Mouse (Mus musculus) heart, embryonic 16.5 days (tissue): Measurements from ENCODE around the gene Dad1. TPM values are rescaled to one million over a fixed set of nuclear protein-coding genes. Genes with fewer than 3 reads are reported as not detected.

Source experiments
- ATAC-seq: fragments of 200-750 bp; cut with Nextera tagmentation; replicated peaks from 2 replicates; pipeline ENCODE4 v1.8.0; 2017; ENCODE audit warnings: moderate number of reproducible peaks; ENCODE audit not compliant: insufficient read depth, low FRiP score; ENCODE audit errors: extremely low read depth
- H3K27ac ChIP-seq: fragments of 300-500 bp; sonication (generic); 2 replicates; pipeline ENCODE4 v1.5.1; 2014; ENCODE audit warnings: mild to moderate bottlenecking, low read length, control low read depth, moderate library complexity
- H3K27me3 ChIP-seq: fragments of 300-500 bp; sonication (generic); 2 replicates; pipeline ENCODE4 v1.6.1; 2014; ENCODE audit warnings: low read length, mixed read lengths; ENCODE audit not compliant: control insufficient read depth, insufficient read depth
- H3K36me3 ChIP-seq: fragments of 300-500 bp; sonication (generic); 2 replicates; pipeline ENCODE4 v1.6.1; 2014; ENCODE audit not compliant: control insufficient read depth, insufficient read depth
- H3K4me1 ChIP-seq: fragments of 300-500 bp; sonication (generic); 2 replicates; pipeline ENCODE4 v1.6.1; 2014; ENCODE audit warnings: low read length, mixed read lengths; ENCODE audit not compliant: control insufficient read depth, insufficient read depth
- H3K4me2 ChIP-seq: fragments of 300-500 bp; sonication (generic); 2 replicates; pipeline ENCODE4 v1.6.1; 2014; ENCODE audit warnings: low read depth, mild to moderate bottlenecking, control low read depth, low read length
- H3K4me3 ChIP-seq: fragments of 300-500 bp; sonication (generic); 2 replicates; pipeline ENCODE4 v1.5.1; 2014; ENCODE audit warnings: mild to moderate bottlenecking, control low read depth, low read length
- H3K9ac ChIP-seq: fragments of 300-500 bp; sonication (generic); 2 replicates; pipeline ENCODE4 v1.6.1; 2014; ENCODE audit warnings: low read length, control low read depth
- H3K9me3 ChIP-seq: fragments of 300-500 bp; sonication (generic); replicated peaks from 2 replicates; pipeline ENCODE4 v1.6.1; 2016; ENCODE audit warnings: low read length; ENCODE audit not compliant: control insufficient read depth
- WGBS: fragments of 180-500 bp; shearing (Covaris S2); extraction: QIAGEN DNeasy Blood & Tissue Kit; methylation state at CpG from one replicate; pipeline ENCODE4 v1.1.7; 2014; 5-methylcytosine and 5-hydroxymethylcytosine counted together
- polyA plus RNA-seq: library from polyadenylated mRNA; unstranded; fragments of >200 nt; fragmentation: Nextera tagmentation; extraction: Ambion mirVana; gene quantifications from 2 replicates; pipeline ENCODE4 v1.2.1, GENCODE M21; 2015

The Dad1 gene
- polyA plus RNA-seq, 1 experiment from 2014 or later: 349 TPM

GRCm38 (mm10) chr14:54259003-54259721, 5.3 kb upstream of the Dad1 start:
- Histone ChIP-seq H3K27me3 (no peaks in the 10 kb centered on the region), H3K9ac (peak overlapping the region; percentile 87), H3K4me3 (peak overlapping the region; percentile 82), H3K36me3 (peaks cover 16% of the 10 kb centered on the region), H3K4me2 (peak overlapping the region; percentile 65), H3K27ac (peak overlapping the region; percentile 86), H3K4me1 (peaks cover 28% of the 10 kb centered on the region), H3K9me3 (no peaks in the 10 kb centered on the region)
- under 1% methylated on average over 35 of the region's 35 CpGs for WGBS
- peak; percentile 94 for ATAC-seq

GRCm38 (mm10) chr14:54258131-54258670, 4.3 kb upstream of the Dad1 start:
- Histone ChIP-seq H3K4me3 (no peak overlapping the region), H3K9ac (no peak overlapping the region), H3K4me1 (peaks cover 26% of the 10 kb centered on the region), H3K27ac (no peak overlapping the region), H3K36me3 (peaks cover 9% of the 10 kb centered on the region), H3K27me3 (no peaks in the 10 kb centered on the region), H3K9me3 (no peaks in the 10 kb centered on the region), H3K4me2 (no peak overlapping the region; the same call in 1 of the 2 replicates)
- no peak for ATAC-seq
- WGBS: 59% methylated on average over 7 of the region's 7 CpGs

- no peaks in the 10 kb centered on the region for H3K27me3 ChIP-seq
- peak overlapping the region; percentile 95; the same call in 1 of the 2 replicates for H3K27ac ChIP-seq
- H3K9me3 ChIP-seq: no peaks in the 10 kb centered on the region
- H3K36me3 ChIP-seq: no peaks in the 10 kb centered on the region
- peak overlapping the region; percentile 76 for H3K4me2 ChIP-seq
- H3K4me3 ChIP-seq: peak overlapping the region; percentile 72
- WGBS: 40% methylated on average over 12 of the region's 12 CpGs
- peaks cover 32% of the 10 kb centered on the region for H3K4me1 ChIP-seq
- peak overlapping the region; percentile 82 for H3K9ac ChIP-seq
- no peak for ATAC-seq
These were observed 832 bp upstream of the Dad1 start for GRCm38 (mm10) chr14:54254670-54255202.

GRCm38 (mm10) chr14:54250122-54250521, 3.8 kb downstream of the Dad1 start:
- no peak overlapping the region for H3K4me2 ChIP-seq
- no peaks in the 10 kb centered on the region for H3K27me3 ChIP-seq
- no peak overlapping the region for H3K9ac ChIP-seq
- H3K36me3 ChIP-seq: peaks cover 4% of the 10 kb centered on the region; the same call in 1 of the 2 replicates
- peaks cover 32% of the 10 kb centered on the region for H3K4me1 ChIP-seq
- no peak overlapping the region for H3K4me3 ChIP-seq
- no peak overlapping the region for H3K27ac ChIP-seq
- ATAC-seq: no peak
- WGBS: 48% methylated on average over 4 of the region's 4 CpGs
- H3K9me3 ChIP-seq: no peaks in the 10 kb centered on the region

- H3K4me3 ChIP-seq: no peak overlapping the region
- H3K36me3 ChIP-seq: peaks cover 4% of the 10 kb centered on the region; the same call in 1 of the 2 replicates
- no peak for ATAC-seq
- peaks cover 24% of the 10 kb centered on the region for H3K4me1 ChIP-seq
- H3K27me3 ChIP-seq: no peaks in the 10 kb centered on the region
- no peak overlapping the region for H3K4me2 ChIP-seq
- H3K9me3 ChIP-seq: no peaks in the 10 kb centered on the region
- H3K9ac ChIP-seq: no peak overlapping the region
- H3K27ac ChIP-seq: no peak overlapping the region
- 58% methylated on average over 9 of the region's 9 CpGs for WGBS
These were observed 4.6 kb downstream of the Dad1 start for GRCm38 (mm10) chr14:54249326-54249725.

- H3K4me2 ChIP-seq: no peak overlapping the region
- ATAC-seq: no peak
- 85% methylated on average over 3 of the region's 3 CpGs for WGBS
- H3K9me3 ChIP-seq: 0 out of 2 replicates have a peak, but pooled peaks cover 4% of the 10 kb centered on the region
- peaks cover 13% of the 10 kb centered on the region for H3K4me1 ChIP-seq
- H3K4me3 ChIP-seq: no peak overlapping the region
- no peak overlapping the region for H3K27ac ChIP-seq
- no peaks in the 10 kb centered on the region for H3K27me3 ChIP-seq
- peaks cover 19% of the 10 kb centered on the region for H3K36me3 ChIP-seq
- no peak overlapping the region for H3K9ac ChIP-seq
These were observed 7.7 kb downstream of the Dad1 start for GRCm38 (mm10) chr14:54246232-54246631.

GRCm38 (mm10) chr14:54244183-54244582, 9.7 kb downstream of the Dad1 start:
- Histone ChIP-seq H3K9ac (no peak overlapping the region), H3K4me3 (no peak overlapping the region)
- ATAC-seq: no peak

GRCm38 (mm10) chr14:54240542-54240941, 13.4 kb downstream of the Dad1 start:
- Histone ChIP-seq H3K9ac (no peak overlapping the region), H3K27me3 (no peaks in the 10 kb centered on the region), H3K9me3 (0 out of 2 replicates have a peak, but pooled peaks cover 4% of the 10 kb centered on the region), H3K4me1 (0 out of 2 replicates have a peak, but pooled peaks cover 2% of the 10 kb centered on the region), H3K4me2 (no peak overlapping the region), H3K36me3 (peaks cover 19% of the 10 kb centered on the region), H3K4me3 (no peak overlapping the region), H3K27ac (peak overlapping the region; percentile 58)
- no peak for ATAC-seq
- 54% methylated on average over 5 of the region's 5 CpGs for WGBS

More at GRCm38 (mm10) chr14:54244183-54244582, 9.7 kb downstream of the Dad1 start:
- H3K36me3 ChIP-seq: peaks cover 23% of the 10 kb centered on the region
- 0 out of 2 replicates have a peak, but pooled peaks cover 4% of the 10 kb centered on the region for H3K9me3 ChIP-seq
- H3K27me3 ChIP-seq: no peaks in the 10 kb centered on the region
- no peak overlapping the region for H3K4me2 ChIP-seq
- peaks cover 6% of the 10 kb centered on the region for H3K4me1 ChIP-seq
- peak overlapping the region; percentile 63 for H3K27ac ChIP-seq
- WGBS: 43% methylated on average over 3 of the region's 3 CpGs
